Mouse (Mus musculus) CD4-positive helper T cell, adult 2 months (primary cell): Measurements from ENCODE around the gene Eef2k.
A peak's percentile ranks its signal among the peaks of the same experiment; 100 is the strongest.

Experiments
- DNase-seq: peaks from one replicate; pipeline ENCODE4 v3.0.0-alpha.2; 2012; ENCODE audit warnings: low read depth, missing footprints, low spot score

Gene Eef2k

GRCm38 (mm10) chr7:120842345-120843036 is at the start of gene Eef2k:
Gene Eef2k (plus strand): TSS chr7:120842831.
- DNase-seq = peak; percentile 81

- DNase-seq = no peak
These were observed 47.1 kb upstream of the Eef2k start for GRCm38 (mm10) chr7:120795544-120795943.

- DNase-seq = no peak
These were observed 46.3 kb upstream of the Eef2k start for GRCm38 (mm10) chr7:120796369-120796768.

GRCm38 (mm10) chr7:120803268-120803667 is 39.4 kb upstream of the Eef2k start:
- no peak for DNase-seq

- DNase-seq = no peak
These were observed 32.9 kb upstream of the Eef2k start for GRCm38 (mm10) chr7:120809705-120810104.

GRCm38 (mm10) chr7:120811834-120812415 is 30.7 kb upstream of the Eef2k start, which contains the start of gene Gm5737:
Gene Gm5737 (plus strand): TSS chr7:120812365.
- no peak for DNase-seq

- no peak for DNase-seq
These were observed 25.1 kb upstream of the Eef2k start for GRCm38 (mm10) chr7:120817552-120817951.

GRCm38 (mm10) chr7:120819386-120819785 is 23.2 kb upstream of the Eef2k start:
- DNase-seq = no peak

- peak; percentile 60 for DNase-seq
These were observed 19.4 kb upstream of the Eef2k start for GRCm38 (mm10) chr7:120823248-120823647.

- no peak for DNase-seq
These were observed 17.5 kb upstream of the Eef2k start for GRCm38 (mm10) chr7:120825097-120825496.

GRCm38 (mm10) chr7:120826408-120826807 is 16.2 kb upstream of the Eef2k start:
- no peak for DNase-seq

GRCm38 (mm10) chr7:120830431-120831381 is 11.9 kb upstream of the Eef2k start:
- DNase-seq = peak; percentile 74

- peak; percentile 79 for DNase-seq
These were observed 8.2 kb upstream of the Eef2k start for GRCm38 (mm10) chr7:120834426-120834825.

GRCm38 (mm10) chr7:120834863-120835372 is 7.7 kb upstream of the Eef2k start:
- DNase-seq = peak; percentile 94

- peak; percentile 96 for DNase-seq
These were observed 6.9 kb upstream of the Eef2k start for GRCm38 (mm10) chr7:120835449-120836359.

GRCm38 (mm10) chr7:120836361-120836760 is 6.3 kb upstream of the Eef2k start:
- peak; percentile 44 for DNase-seq

GRCm38 (mm10) chr7:120838436-120839160 is 4.0 kb upstream of the Eef2k start:
- no peak for DNase-seq

GRCm38 (mm10) chr7:120839786-120840185 is 2.8 kb upstream of the Eef2k start:
- DNase-seq = no peak

GRCm38 (mm10) chr7:120843037-120843621 is 498 bp downstream of the Eef2k start:
- DNase-seq = peak; percentile 62
